Mouse (Mus musculus): Measurements from ENCODE around the gene Bbs5. TPM values are rescaled to one million over a fixed set of nuclear protein-coding genes. Genes with fewer than 3 reads are reported as not detected.
A peak's percentile ranks its signal among the peaks of the same experiment; 100 is the strongest.

Bbs5 gene
- total RNA-seq, 1 experiment = 8.3 TPM

- Histone ChIP-seq H3K36me3 (ENCODE audit: control insufficient read depth, insufficient read depth, low read length, poor library complexity, severe bottlenecking) (peaks cover 4% of the 10 kb centered on the region), H3K27ac (ENCODE audit: insufficient read depth, low read depth, low read length, poor library complexity, severe bottlenecking) (no peak overlapping the region), H3K4me1 (ENCODE audit: control insufficient read depth in 2 of 2, insufficient read depth in 2 of 2, low read length in 2 of 2, poor library complexity in 1 of 2) (0 out of 4 replicates have a peak, but pooled peaks cover 0 to 2% of the 10 kb centered on the region in 2 experiments), H3K9me3 (ENCODE audit: control insufficient read depth, insufficient read depth, low read depth, low read length) (no peaks in the 10 kb centered on the region), H3K4me3 (ENCODE audit: insufficient read depth in 1 of 2, low read depth in 1 of 2, low read length in 2 of 2, poor library complexity in 1 of 2, severe bottlenecking in 1 of 2) (no peak overlapping the region), H3K9ac (ENCODE audit: insufficient read depth, low read depth, low read length, poor library complexity, severe bottlenecking) (no peak overlapping the region)
- TF ChIP-seq ZC3H11A (IDR thresholded peaks at IDR 0.05; ENCODE audit: borderline replicate concordance, low read depth, low read length) = no peak
- DNase-seq (ENCODE audit: low read depth, low spot score) = no peak
- in situ Hi-C loops (cut with MboI; ENCODE audit: low sequenced_read_pairs in 2 of 2, unreplicated experiment in 2 of 2) = no loop called here
These were observed 65.2 kb downstream of the Bbs5 start for GRCm38 (mm10) chr2:69712171-69712570.

DNA sequence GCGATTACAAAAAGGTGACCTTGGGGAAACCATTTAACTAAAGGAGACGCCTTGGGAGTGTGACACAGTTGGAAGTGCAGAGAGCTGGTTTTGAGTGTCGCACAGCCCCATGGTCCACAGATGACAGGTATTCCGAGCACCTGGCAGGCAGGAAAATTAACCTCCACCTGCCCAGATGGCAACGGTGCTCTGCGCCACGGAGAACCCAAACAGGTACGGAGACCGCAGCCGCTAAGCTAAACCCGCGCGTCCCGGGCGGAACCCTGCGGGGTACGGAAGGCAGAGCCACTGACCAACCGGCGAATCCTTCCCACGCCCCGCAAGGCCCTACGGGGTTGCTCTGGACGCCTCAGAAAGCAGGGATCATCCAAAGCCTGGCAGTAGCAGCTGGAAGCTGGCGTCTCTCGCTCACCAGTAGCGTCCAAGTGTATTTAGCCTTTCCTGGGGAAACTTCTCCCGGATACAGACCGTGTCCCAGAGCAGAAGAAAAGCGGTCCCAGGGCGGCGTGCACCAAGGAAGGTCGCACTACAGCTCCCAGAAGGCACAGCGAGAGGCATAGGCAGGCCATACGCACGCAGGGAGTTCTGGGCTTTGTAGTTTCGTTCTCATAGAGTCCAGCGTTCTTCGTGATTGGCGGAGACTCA is 66.1 kb downstream of the Bbs5 start, which contains the start of gene Fastkd1:
Fastkd1 (minus strand) TSS at position 536 of the 645 bp plus-strand sequence.
- peak within 1 kb of the TSS; percentile 26; the same call in 1 of the 2 replicates for H3K27ac ChIP-seq (ENCODE audit: insufficient read depth, low read depth, low read length, poor library complexity, severe bottlenecking)
- 0 out of 4 replicates have a peak, but pooled peaks cover 0 to 2% of the 10 kb centered on the region in 2 experiments for H3K4me1 ChIP-seq (ENCODE audit: control insufficient read depth in 2 of 2, insufficient read depth in 2 of 2, low read length in 2 of 2, poor library complexity in 1 of 2)
- no peaks in the 10 kb centered on the region for H3K9me3 ChIP-seq (ENCODE audit: control insufficient read depth, insufficient read depth, low read depth, low read length)
- peak within 1 kb of the TSS; percentile 93 to 98 for H3K4me3 ChIP-seq (ENCODE audit: insufficient read depth in 1 of 2, low read depth in 1 of 2, low read length in 2 of 2, poor library complexity in 1 of 2, severe bottlenecking in 1 of 2)
- H3K9ac ChIP-seq (ENCODE audit: insufficient read depth, low read depth, low read length, poor library complexity, severe bottlenecking) = peak within 1 kb of the TSS; percentile 81
- 0 out of 2 replicates have a peak, but pooled peaks cover 3% of the 10 kb centered on the region for H3K36me3 ChIP-seq (ENCODE audit: control insufficient read depth, insufficient read depth, low read length, poor library complexity, severe bottlenecking)
- peak; percentile 84 for DNase-seq (ENCODE audit: low read depth, low spot score)
- TF ChIP-seq ZNF384 (IDR thresholded peaks at IDR 0.05; ENCODE audit: low read depth, low read length) (no peak), CHD2 (IDR thresholded peaks at IDR 0.05; ENCODE audit: low read depth, low read length) (peak; percentile 35; the same call in 1 of the 2 replicates), ZC3H11A (IDR thresholded peaks at IDR 0.05; ENCODE audit: borderline replicate concordance, low read depth, low read length) (no peak), HCFC1 (IDR thresholded peaks at IDR 0.05; ENCODE audit: borderline replicate concordance, insufficient read depth, low read length) (peak; percentile 99)
- in situ Hi-C loops (cut with MboI; ENCODE audit: low sequenced_read_pairs in 2 of 2, unreplicated experiment in 2 of 2) = no loop called here

GRCm38 (mm10) chr2:69713626-69714014 is 66.6 kb downstream of the Bbs5 start:
- no peak overlapping the region for H3K27ac ChIP-seq (ENCODE audit: insufficient read depth, low read depth, low read length, poor library complexity, severe bottlenecking)

GRCm38 (mm10) chr2:69714126-69714525 is 67.2 kb downstream of the Bbs5 start:
- TF ChIP-seq MAFK (IDR thresholded peaks at IDR 0.05; ENCODE audit: insufficient read depth, low read depth, low read length) = no peak
- no peak for TF ChIP-seq CHD2 (IDR thresholded peaks at IDR 0.05; ENCODE audit: low read depth, low read length)
- TF ChIP-seq HCFC1 (IDR thresholded peaks at IDR 0.05; ENCODE audit: borderline replicate concordance, insufficient read depth, low read length) = no peak
- TF ChIP-seq ZC3H11A (IDR thresholded peaks at IDR 0.05; ENCODE audit: borderline replicate concordance, low read depth, low read length) = no peak
- no peak for TF ChIP-seq ZNF384 (IDR thresholded peaks at IDR 0.05; ENCODE audit: low read depth, low read length)
- 0 out of 4 replicates have a peak, but pooled peaks cover 0 to 2% of the 10 kb centered on the region in 2 experiments for H3K4me1 ChIP-seq (ENCODE audit: control insufficient read depth in 2 of 2, insufficient read depth in 2 of 2, low read length in 2 of 2, poor library complexity in 1 of 2)
- H3K27ac ChIP-seq (ENCODE audit: insufficient read depth, low read depth, low read length, poor library complexity, severe bottlenecking) = no peak overlapping the region
- in situ Hi-C loops (cut with MboI; ENCODE audit: low sequenced_read_pairs in 2 of 2, unreplicated experiment in 2 of 2) = no loop called here
- H3K9ac ChIP-seq (ENCODE audit: insufficient read depth, low read depth, low read length, poor library complexity, severe bottlenecking) = no peak overlapping the region
- 0 out of 2 replicates have a peak, but pooled peaks cover 3% of the 10 kb centered on the region for H3K36me3 ChIP-seq (ENCODE audit: control insufficient read depth, insufficient read depth, low read length, poor library complexity, severe bottlenecking)
- no peak for DNase-seq (ENCODE audit: low read depth, low spot score)
- H3K4me3 ChIP-seq (ENCODE audit: insufficient read depth in 1 of 2, low read depth in 1 of 2, low read length in 2 of 2, poor library complexity in 1 of 2, severe bottlenecking in 1 of 2) = no peak overlapping the region
- no peaks in the 10 kb centered on the region for H3K9me3 ChIP-seq (ENCODE audit: control insufficient read depth, insufficient read depth, low read depth, low read length)

More at GRCm38 (mm10) chr2:69713626-69714014, 66.6 kb downstream of the Bbs5 start:
- DNase-seq (ENCODE audit: low read depth, low spot score) = no peak
- Histone ChIP-seq H3K4me1 (ENCODE audit: control insufficient read depth in 2 of 2, insufficient read depth in 2 of 2, low read length in 2 of 2, poor library complexity in 1 of 2) (0 out of 4 replicates have a peak, but pooled peaks cover 0 to 2% of the 10 kb centered on the region in 2 experiments), H3K9me3 (ENCODE audit: control insufficient read depth, insufficient read depth, low read depth, low read length) (no peaks in the 10 kb centered on the region), H3K36me3 (ENCODE audit: control insufficient read depth, insufficient read depth, low read length, poor library complexity, severe bottlenecking) (0 out of 2 replicates have a peak, but pooled peaks cover 3% of the 10 kb centered on the region), H3K9ac (ENCODE audit: insufficient read depth, low read depth, low read length, poor library complexity, severe bottlenecking) (no peak overlapping the region), H3K4me3 (ENCODE audit: insufficient read depth in 1 of 2, low read depth in 1 of 2, low read length in 2 of 2, poor library complexity in 1 of 2, severe bottlenecking in 1 of 2) (peak overlapping the region in 1 of 2 experiments; percentile 98; a peak in 2 of 4 replicates)
- TF ChIP-seq ZC3H11A (IDR thresholded peaks at IDR 0.05; ENCODE audit: borderline replicate concordance, low read depth, low read length) (no peak), CHD2 (IDR thresholded peaks at IDR 0.05; ENCODE audit: low read depth, low read length) (no peak), ZNF384 (IDR thresholded peaks at IDR 0.05; ENCODE audit: low read depth, low read length) (no peak), HCFC1 (IDR thresholded peaks at IDR 0.05; ENCODE audit: borderline replicate concordance, insufficient read depth, low read length) (no peak), MAFK (IDR thresholded peaks at IDR 0.05; ENCODE audit: insufficient read depth, low read depth, low read length) (no peak)
- in situ Hi-C loops (cut with MboI; ENCODE audit: low sequenced_read_pairs in 2 of 2, unreplicated experiment in 2 of 2) = no loop called here
